Mouse (Mus musculus) hindbrain, embryonic 10.5 days (tissue): ENCODE measurements around the gene Gm20479. TPM values are rescaled to one million over a fixed set of nuclear protein-coding genes. Genes with fewer than 3 reads are reported as not detected.

Experiments used
- DNase-seq: peaks from one replicate; pipeline ENCODE4 v3.0.0-alpha.2; 2017; ENCODE audit warnings: low spot score
- H3K27ac ChIP-seq: fragments of 300-500 bp; sonication (generic); 2 replicates; pipeline ENCODE4 v1.5.1; 2016; ENCODE audit warnings: mild to moderate bottlenecking, moderate library complexity
- H3K27me3 ChIP-seq: fragments of 300-500 bp; sonication (generic); 2 replicates; pipeline ENCODE4 v1.6.1; 2016; ENCODE audit warnings: mild to moderate bottlenecking; ENCODE audit not compliant: poor library complexity, insufficient read depth, severe bottlenecking
- H3K36me3 ChIP-seq: fragments of 300-500 bp; sonication (generic); 2 replicates; pipeline ENCODE4 v1.6.1; 2016; ENCODE audit warnings: mild to moderate bottlenecking, moderate library complexity
- H3K4me1 ChIP-seq: fragments of 300-500 bp; sonication (generic); replicated peaks from 2 replicates; pipeline ENCODE4 v1.6.1; 2016; ENCODE audit warnings: mild to moderate bottlenecking
- H3K4me3 ChIP-seq: fragments of 300-500 bp; sonication (generic); 2 replicates; pipeline ENCODE4 v1.5.1; 2016; ENCODE audit warnings: mild to moderate bottlenecking, moderate library complexity
- H3K9me3 ChIP-seq: fragments of 300-500 bp; sonication (generic); 2 replicates; pipeline ENCODE4 v1.6.1; 2016; ENCODE audit warnings: mild to moderate bottlenecking, moderate library complexity
- WGBS: fragments of 180-500 bp; shearing (Covaris S2); methylation state at CpG from one replicate; pipeline ENCODE4 v1.1.7; 2016; 5-methylcytosine and 5-hydroxymethylcytosine counted together
- polyA plus RNA-seq: library from polyadenylated mRNA; unstranded; fragments of >200 nt; fragmentation: Nextera tagmentation; extraction: Ambion mirVana; gene quantifications from 2 replicates; pipeline ENCODE4 v1.2.1, GENCODE M21; 2016

The Gm20479 gene
- polyA plus RNA-seq, 1 experiment from 2014 or later = not detected

DNA sequence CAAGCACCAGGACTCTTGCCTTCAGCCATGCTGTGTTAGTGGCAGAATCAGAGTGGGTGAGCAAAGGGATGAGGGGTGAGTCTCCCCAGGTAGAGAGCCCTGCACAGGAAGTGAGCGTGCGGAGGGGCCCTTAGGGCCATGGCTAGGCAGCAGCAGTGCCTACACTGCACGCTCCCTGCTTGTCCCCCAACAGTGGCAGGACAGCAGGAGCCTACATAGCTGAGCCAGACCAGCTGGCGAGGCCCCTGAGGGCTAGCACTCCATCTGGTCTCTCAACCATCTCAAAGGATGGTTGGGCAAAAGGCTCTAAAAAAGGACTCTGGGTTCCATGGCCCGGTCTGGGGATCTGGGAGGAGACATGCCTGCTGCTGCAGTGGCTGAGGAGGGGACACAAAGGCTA, 26.9 kb upstream of the Gm20479 start:
- H3K27ac ChIP-seq = no peak overlapping the region
- H3K9me3 ChIP-seq = no peaks in the 10 kb centered on the region
- H3K36me3 ChIP-seq = no peaks in the 10 kb centered on the region
- peaks cover 11% of the 10 kb centered on the region for H3K27me3 ChIP-seq
- WGBS = 65% methylated on average over 5 of the region's 5 CpGs
- H3K4me3 ChIP-seq = no peak overlapping the region
- peaks cover 8% of the 10 kb centered on the region; the same call in 1 of the 2 replicates for H3K4me1 ChIP-seq
- no peak for DNase-seq

DNA sequence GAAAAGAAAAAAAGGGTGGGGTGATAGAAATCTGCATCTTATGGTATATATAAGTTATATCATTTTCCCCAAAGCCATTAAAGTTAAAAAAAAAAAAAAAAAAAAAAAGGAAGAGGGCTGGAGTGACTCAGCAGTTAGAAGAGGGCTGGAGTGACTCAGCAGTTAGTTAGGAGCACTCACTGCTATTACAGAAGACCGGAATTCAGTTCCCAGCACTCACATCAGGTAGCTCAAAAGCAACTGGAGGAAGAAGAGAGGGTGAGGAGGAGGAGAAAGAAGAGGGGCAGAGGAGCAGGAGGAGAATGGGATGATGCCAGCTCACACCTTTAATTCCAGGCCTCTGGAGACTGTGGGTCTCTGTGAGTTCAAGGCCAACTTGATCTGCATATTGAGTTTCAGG, 26.0 kb upstream of the Gm20479 start:
- Histone ChIP-seq H3K9me3 (no peaks in the 10 kb centered on the region), H3K27me3 (peaks cover 20% of the 10 kb centered on the region), H3K4me1 (peaks cover 8% of the 10 kb centered on the region; the same call in 1 of the 2 replicates), H3K4me3 (no peak overlapping the region), H3K36me3 (no peaks in the 10 kb centered on the region), H3K27ac (no peak overlapping the region)
- 78% methylated on average over 1 of the region's 1 CpGs for WGBS
- DNase-seq = no peak

DNA sequence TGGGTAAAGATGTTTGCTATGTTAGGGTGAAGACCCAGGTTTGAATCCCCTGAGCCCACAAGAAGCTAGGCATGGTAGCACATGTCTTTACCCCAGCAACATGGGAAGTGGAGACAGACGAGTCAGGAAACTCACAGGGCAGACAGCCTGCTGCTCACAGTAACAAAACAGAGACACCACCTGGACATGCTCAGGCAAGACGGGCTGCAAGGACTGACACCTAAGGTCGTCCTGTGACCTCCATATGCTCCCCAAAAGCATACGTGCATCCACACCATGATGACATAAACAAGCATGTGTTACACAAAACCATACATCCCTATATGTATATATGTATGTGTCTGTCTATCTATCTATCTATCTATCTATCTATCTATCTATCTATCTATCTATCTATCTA, 24.3 kb upstream of the Gm20479 start:
- Histone ChIP-seq H3K4me3 (no peak overlapping the region), H3K9me3 (no peaks in the 10 kb centered on the region), H3K27me3 (peaks cover 35% of the 10 kb centered on the region), H3K27ac (no peak overlapping the region), H3K4me1 (peaks cover 8% of the 10 kb centered on the region; the same call in 1 of the 2 replicates), H3K36me3 (no peaks in the 10 kb centered on the region)
- WGBS = 63% methylated on average over 4 of the region's 4 CpGs
- no peak for DNase-seq

DNA sequence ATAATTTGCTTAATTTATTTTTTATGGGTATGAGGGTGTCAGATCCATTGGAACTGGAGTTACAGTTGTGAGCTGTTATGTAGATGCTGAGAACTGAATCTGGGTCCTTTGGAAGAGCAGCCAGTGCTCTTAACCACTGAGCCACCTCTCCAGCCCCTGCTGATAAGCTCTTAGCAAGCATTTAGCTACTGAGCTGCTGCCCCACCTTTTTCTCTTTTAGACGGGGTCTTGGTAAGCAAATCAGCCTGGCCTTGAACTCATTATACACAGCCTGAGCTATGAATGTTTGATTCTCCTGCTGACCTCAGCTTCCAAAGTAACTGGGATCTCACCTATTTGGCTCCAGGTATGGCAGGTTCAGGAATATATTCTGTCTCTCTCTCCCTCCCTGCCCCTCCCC, 23.8 kb upstream of the Gm20479 start:
- H3K36me3 ChIP-seq = no peaks in the 10 kb centered on the region
- peaks cover 40% of the 10 kb centered on the region for H3K27me3 ChIP-seq
- H3K4me3 ChIP-seq = no peak overlapping the region
- H3K9me3 ChIP-seq = no peaks in the 10 kb centered on the region
- H3K27ac ChIP-seq = no peak overlapping the region
- H3K4me1 ChIP-seq = peaks cover 8% of the 10 kb centered on the region; the same call in 1 of the 2 replicates
- DNase-seq = no peak
- WGBS = 51% methylated on average over 1 of the region's 1 CpGs

DNA sequence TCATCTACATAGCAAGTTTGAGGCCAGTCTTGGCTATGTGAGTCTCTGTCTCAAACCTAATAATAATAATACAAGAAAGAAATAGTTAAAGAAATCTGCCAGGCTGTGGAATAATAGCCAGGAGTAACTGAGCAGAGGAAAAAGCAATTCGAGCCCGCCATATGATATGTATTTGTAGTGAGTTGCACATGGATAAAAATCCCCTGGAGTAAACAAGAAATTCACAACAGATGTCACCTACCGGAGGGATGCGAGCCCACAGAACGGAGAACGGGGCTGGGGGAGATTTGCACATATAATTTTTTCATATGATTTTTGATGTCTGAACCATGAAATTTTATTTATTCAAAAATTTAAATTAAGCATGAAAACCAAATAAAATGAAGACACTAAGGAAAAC, 22.6 kb upstream of the Gm20479 start:
- Histone ChIP-seq H3K9me3 (no peaks in the 10 kb centered on the region), H3K27ac (no peak overlapping the region), H3K4me1 (peaks cover 11% of the 10 kb centered on the region; the same call in 1 of the 2 replicates), H3K27me3 (peaks cover 52% of the 10 kb centered on the region), H3K36me3 (no peaks in the 10 kb centered on the region), H3K4me3 (no peak overlapping the region)
- DNase-seq = no peak
- 80% methylated on average over 6 of the region's 6 CpGs for WGBS

DNA sequence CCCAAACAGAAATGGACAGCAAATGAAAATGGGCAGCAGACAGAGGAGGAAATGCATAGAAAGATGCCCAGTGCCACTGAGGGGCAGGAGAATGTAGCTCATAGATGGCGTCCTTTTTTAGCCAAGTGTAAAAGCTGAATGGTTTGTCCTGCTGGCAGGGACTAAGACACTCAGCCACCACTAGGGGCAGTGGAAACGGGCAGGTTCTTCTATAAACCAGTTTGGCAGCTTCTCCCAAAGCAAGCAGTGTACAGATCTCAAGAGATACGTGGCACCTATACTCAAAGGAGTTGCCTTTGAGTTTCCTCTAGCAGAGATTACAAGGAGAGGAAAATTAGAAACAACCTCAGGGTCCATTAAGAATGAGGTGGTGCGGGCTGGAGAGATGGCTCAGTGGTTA, 21.2 kb upstream of the Gm20479 start:
- WGBS = 25% methylated on average over 4 of the region's 4 CpGs
- no peaks in the 10 kb centered on the region for H3K36me3 ChIP-seq
- H3K4me3 ChIP-seq = no peak overlapping the region
- peaks cover 63% of the 10 kb centered on the region for H3K27me3 ChIP-seq
- H3K27ac ChIP-seq = no peak overlapping the region
- H3K9me3 ChIP-seq = 0 out of 2 replicates have a peak, but pooled peaks cover under 1% of the 10 kb centered on the region
- 0 out of 2 replicates have a peak, but pooled peaks cover 3% of the 10 kb centered on the region for H3K4me1 ChIP-seq
- DNase-seq = no peak

DNA sequence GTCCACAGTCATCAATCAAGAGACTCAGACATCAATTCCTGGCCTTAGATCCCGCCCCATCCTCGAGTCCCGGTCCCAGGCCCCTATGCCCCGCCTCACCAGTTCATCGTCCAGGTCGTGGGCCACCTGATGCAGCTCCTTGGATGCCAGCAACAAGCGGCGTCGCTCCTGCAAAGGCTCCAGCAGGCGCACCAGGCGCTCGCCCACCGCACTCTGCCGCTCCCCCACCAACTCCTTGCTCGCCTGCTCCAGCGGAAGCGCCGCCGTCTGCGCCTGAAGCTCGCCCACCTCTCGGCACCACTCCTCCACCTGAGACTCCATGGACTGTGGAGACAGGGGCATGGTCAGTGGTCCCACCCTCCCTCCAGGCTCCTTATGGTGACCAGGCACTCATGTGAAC, 18.1 kb upstream of the Gm20479 start:
- H3K9me3 ChIP-seq = peaks cover 6% of the 10 kb centered on the region
- 2% methylated on average over 22 of the region's 22 CpGs for WGBS
- no peak overlapping the region for H3K27ac ChIP-seq
- H3K36me3 ChIP-seq = no peaks in the 10 kb centered on the region
- no peak for DNase-seq
- H3K27me3 ChIP-seq = peaks cover 90% of the 10 kb centered on the region
- peaks cover 12% of the 10 kb centered on the region for H3K4me1 ChIP-seq
- peak overlapping the region; percentile 32; the same call in 1 of the 2 replicates for H3K4me3 ChIP-seq

DNA sequence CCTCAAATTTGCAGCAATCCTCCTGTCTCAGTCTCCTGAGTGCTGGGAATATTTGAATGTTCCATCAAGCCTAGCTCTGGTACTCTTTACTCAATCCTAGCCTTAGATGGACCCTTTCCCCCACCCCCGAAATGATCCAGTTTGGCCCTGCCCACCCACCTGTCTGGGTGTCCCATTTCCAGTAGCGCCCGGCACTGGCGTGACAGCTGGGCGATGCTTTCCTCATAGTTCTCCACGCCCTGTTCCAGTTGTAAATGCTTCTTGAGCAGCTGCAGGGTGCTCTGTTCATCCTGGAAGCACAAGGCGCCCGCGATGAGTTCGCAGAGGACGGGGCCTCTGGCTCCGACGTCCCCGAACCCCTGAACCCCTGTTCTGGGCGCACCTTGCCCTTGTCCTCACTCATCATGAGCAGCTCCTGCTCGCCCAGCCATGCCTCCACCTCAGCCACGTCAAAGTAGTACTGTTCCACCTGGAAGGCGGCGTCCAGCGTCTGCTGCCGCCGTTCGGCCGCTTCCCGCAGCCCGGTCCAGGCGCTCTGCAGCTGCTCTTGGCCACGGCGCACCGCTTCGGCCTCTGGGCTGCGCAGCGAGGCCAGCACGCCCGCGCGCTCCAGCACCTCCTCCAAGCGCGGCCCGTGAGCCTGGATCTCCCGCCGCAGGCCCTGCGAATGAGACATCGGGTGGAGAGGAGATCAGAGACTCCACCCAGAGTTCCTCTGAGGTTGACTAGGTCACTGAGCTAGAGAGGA, 14.7 kb upstream of the Gm20479 start:
- no peaks in the 10 kb centered on the region for H3K36me3 ChIP-seq
- peaks cover 19% of the 10 kb centered on the region for H3K4me1 ChIP-seq
- peak overlapping the region; percentile 37 for H3K4me3 ChIP-seq
- WGBS = 4% methylated on average over 44 of the region's 44 CpGs
- no peak overlapping the region for H3K27ac ChIP-seq
- H3K27me3 ChIP-seq = peaks cover 100% of the 10 kb centered on the region
- peak; percentile 40 for DNase-seq
- H3K9me3 ChIP-seq = peaks cover 17% of the 10 kb centered on the region

DNA sequence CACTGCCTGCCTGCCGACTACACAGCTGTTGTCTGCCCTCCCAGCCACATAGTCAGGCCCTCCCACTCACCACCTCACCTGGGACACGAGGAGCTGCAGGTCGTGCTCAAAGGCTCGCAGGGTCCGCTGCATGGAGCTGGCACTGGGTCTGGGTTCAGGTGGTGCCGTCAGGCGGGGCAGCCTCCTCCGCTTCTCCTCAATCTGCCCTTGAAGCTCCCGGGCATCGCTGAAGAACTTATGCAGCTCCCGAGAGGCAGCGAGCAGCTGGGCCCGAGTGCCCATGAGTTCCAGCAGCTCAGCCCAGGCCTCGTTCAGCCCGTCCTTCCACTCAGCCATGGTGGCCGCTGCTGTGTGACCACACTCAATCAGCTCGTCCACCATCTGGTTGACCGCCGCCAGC, 11.9 kb upstream of the Gm20479 start:
- no peak for DNase-seq
- Histone ChIP-seq H3K27ac (no peak overlapping the region), H3K36me3 (no peaks in the 10 kb centered on the region), H3K4me1 (peaks cover 20% of the 10 kb centered on the region), H3K27me3 (peaks cover 100% of the 10 kb centered on the region), H3K4me3 (no peak overlapping the region), H3K9me3 (peaks cover 17% of the 10 kb centered on the region)
- whole genome bisulfite sequencing = 84% methylated on average over 19 of the region's 19 CpGs

DNA sequence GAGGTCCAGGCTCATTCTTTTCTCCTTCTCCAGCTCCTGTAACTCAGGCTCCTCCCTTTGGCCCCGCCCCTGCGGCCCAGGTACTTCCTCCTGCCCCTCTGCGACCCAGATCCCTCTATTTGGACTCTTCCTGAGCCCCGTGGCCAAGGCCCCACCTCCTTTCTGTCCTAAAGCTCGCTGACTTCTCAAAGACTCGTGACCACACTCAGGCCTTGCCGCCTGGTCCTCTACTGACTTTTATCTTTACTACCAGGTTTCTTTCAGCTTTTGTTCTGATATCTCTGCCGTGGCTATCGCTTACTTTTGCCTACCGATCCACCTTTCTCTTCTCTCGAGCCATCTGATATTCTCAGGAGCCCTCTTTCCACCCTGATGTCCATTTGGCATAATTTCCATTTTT, 10.8 kb upstream of the Gm20479 start:
- Histone ChIP-seq H3K9me3 (peaks cover 13% of the 10 kb centered on the region), H3K36me3 (no peaks in the 10 kb centered on the region), H3K4me3 (peak overlapping the region; percentile 5), H3K27ac (no peak overlapping the region), H3K4me1 (peaks cover 25% of the 10 kb centered on the region), H3K27me3 (peaks cover 100% of the 10 kb centered on the region)
- WGBS = 13% methylated on average over 11 of the region's 11 CpGs
- no peak for DNase-seq

DNA sequence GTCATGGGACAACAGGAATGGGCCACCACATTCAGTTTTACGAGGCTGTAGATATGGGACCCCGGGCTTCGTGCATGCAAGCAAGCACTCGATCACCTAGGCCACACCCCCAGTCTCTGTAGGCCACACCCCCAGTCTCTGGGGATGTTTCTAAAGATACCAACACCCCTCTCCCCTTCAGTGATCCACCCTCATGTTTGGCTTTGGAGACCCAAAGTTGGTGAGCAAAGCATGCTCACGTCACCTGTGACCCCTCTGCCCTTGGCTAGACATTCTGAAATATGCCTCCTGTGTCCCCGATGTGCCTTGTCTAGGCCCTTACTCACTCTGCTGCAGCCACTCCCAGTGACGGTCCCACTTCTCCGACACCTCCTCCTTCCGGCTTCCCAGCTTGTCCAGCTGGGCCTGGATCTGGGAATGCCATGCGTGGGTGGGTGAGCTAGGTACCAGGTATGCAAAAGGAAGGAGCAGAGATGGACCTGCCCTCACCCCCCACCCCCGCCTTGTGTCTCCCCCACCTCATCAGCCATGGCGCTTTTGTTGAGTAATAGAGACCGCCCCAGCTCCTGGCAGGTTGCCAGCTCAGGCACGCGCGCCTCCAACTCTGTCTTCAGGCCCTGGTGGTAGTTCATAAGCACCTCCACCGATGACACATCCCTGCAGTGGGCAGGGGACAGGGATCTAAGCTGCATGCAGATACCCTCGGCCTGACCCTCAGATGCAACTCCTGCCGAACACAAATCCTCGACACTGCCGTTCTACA, 9.0 kb upstream of the Gm20479 start:
- Histone ChIP-seq H3K4me1 (peaks cover 25% of the 10 kb centered on the region), H3K4me3 (no peak overlapping the region), H3K36me3 (no peaks in the 10 kb centered on the region), H3K9me3 (peaks cover 17% of the 10 kb centered on the region), H3K27me3 (peaks cover 100% of the 10 kb centered on the region), H3K27ac (no peak overlapping the region)
- no peak for DNase-seq
- 44% methylated on average over 21 of the region's 21 CpGs for WGBS

DNA sequence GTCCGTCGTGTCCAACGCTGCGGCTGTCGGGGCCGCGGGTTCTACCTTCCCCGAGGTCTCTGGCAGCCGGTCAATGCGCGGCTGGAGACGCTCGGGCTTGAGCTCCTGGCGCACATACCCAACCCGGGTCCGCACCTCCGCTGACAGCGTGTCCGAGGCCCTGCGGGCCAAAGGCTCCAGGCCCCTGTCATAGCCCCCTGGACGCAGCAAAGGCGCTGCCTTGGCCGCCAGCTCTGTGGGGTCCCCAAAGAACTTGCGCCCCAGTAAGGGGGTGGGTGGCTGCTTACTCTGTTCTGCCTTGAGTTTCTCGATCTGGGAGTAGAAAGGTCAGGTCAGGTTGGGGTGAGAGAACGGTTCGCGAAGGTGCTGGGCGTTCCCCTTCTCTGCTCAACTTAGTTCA, 7.2 kb upstream of the Gm20479 start:
- peak overlapping the region; percentile 29 for H3K4me3 ChIP-seq
- H3K4me1 ChIP-seq = peaks cover 29% of the 10 kb centered on the region
- H3K27ac ChIP-seq = no peak overlapping the region
- peaks cover 85% of the 10 kb centered on the region for H3K27me3 ChIP-seq
- DNase-seq = no peak
- no peaks in the 10 kb centered on the region for H3K36me3 ChIP-seq
- H3K9me3 ChIP-seq = peaks cover 7% of the 10 kb centered on the region; the same call in 1 of the 2 replicates
- WGBS = 3% methylated on average over 29 of the region's 29 CpGs
